Comparison of ENCODE assay signal across 9 mouse cellular contexts in the genomic region with DNA sequence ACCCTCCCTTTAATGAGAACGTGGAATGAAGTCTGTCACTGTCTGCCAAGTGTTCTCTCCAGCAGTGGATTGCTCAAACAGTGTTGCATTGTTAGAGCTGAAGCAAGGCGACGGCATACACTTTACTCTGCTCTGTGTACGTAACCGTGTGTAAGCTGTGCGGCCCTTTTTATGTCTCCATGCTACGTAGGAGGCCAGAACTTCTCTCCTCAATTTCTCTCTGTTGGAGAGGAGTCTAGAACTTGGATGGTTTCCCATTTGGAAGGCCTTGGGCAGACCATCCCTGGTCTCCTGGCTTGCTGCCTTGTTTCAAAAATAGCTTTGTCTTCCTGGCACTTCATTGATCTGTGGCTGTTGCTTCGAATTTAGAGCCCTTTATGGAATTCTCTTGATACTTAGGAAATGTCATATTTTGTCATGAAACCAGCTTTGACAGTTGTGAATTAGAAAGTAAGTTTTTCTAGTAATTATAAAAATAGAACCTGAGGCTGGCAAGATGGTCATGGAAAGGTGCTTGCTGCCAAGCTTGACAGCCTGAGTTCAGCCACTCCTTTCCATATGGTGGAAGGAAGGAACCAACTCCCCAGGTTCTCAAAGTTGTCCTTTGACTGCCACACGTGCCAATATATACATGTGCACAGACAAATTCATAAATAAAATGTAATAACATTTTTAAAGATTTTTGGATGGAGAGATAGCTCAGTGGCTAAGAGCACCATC. TPM values are rescaled to one million over a fixed set of nuclear protein-coding genes. Genes with fewer than 3 reads are reported as not detected.
A peak's percentile ranks its signal among the peaks of the same experiment; 100 is the strongest.
DNase-seq lines count a peak whose midpoint lies in the region; ATAC-seq and TF ChIP-seq lines count a peak whose summit lies in the region.
"Had no signal": no experiment of that assay in that cellular context is flagged by ENCODE, and none has a peak within 500 bp of the region (broad histone marks: within the 10 kb centered on the region; RNA-seq: fewer than 3 reads in every experiment).

No protein-coding gene starts in this region.

- 65% methylated on average over 9 of the region's 9 CpGs for WGBS in heart, embryonic 12.5 days
- 30% methylated on average over 9 of the region's 9 CpGs for WGBS in stomach, postnatal 0 days

- H3K36me3 ChIP-seq in heart, embryonic 12.5 days = no peaks in the 10 kb centered on the region
- H3K36me3 ChIP-seq in stomach, postnatal 0 days (ENCODE audit: control insufficient read depth, insufficient read depth, low read length) = no peaks in the 10 kb centered on the region

- H3K27me3 ChIP-seq in heart, embryonic 12.5 days (replicated peaks) = no peaks in the 10 kb centered on the region
- H3K27me3 ChIP-seq in stomach, postnatal 0 days (ENCODE audit: control insufficient read depth, insufficient read depth, low read length) = no peaks in the 10 kb centered on the region

- H3K4me3 ChIP-seq in heart, embryonic 12.5 days = no peak overlapping the region
- no peak overlapping the region for H3K4me3 ChIP-seq in stomach, postnatal 0 days (ENCODE audit: low read depth, low read length)

- no peak for ATAC-seq in heart, embryonic 12.5 days (ENCODE audit: insufficient number of reproducible peaks, low FRiP score)
- ATAC-seq in stomach, postnatal 0 days (ENCODE audit: low FRiP score, low TSS enrichment) = 0 out of 2 replicates have a peak, but pooled peaks have one; percentile 54
- ATAC-seq in erythroblast, adult 5-6 weeks (replicated peaks; ENCODE audit: low FRiP score, poor library complexity, severe bottlenecking) = no peak
- ATAC-seq: midbrain, embryonic 16.5 days had no signal

- TF ChIP-seq CTCF in stomach, postnatal 0 days (IDR thresholded peaks at IDR 0.05; ENCODE audit: low read depth) = no peak

- peak; percentile 68 for DNase-seq in heart, adult 8-10 months (ENCODE audit: low spot score)
- DNase-seq in ovary, postnatal 14 days (ENCODE audit: low spot score) = peak; percentile 11
- no peak for DNase-seq in ovary, postnatal 36 days (ENCODE audit: low spot score)
- peak; percentile 78 to 82 for DNase-seq in cerebellum, postnatal 25 days
- no peak for DNase-seq in stomach, postnatal 0 days (ENCODE audit: low spot score)
- DNase-seq in testis, postnatal 10 days (ENCODE audit: low spot score) = no peak

- TF ChIP-seq EP300 in stomach, postnatal 0 days (optimal IDR thresholded peaks at IDR 0.05) = no peak

- no peak overlapping the region for H3K9ac ChIP-seq in heart, embryonic 12.5 days
- no peak overlapping the region for H3K9ac ChIP-seq in stomach, postnatal 0 days (ENCODE audit: low read length)

- H3K4me2 ChIP-seq in heart, embryonic 12.5 days = no peak overlapping the region
- H3K4me2 ChIP-seq in stomach, postnatal 0 days (replicated peaks; ENCODE audit: low read depth) = no peak overlapping the region

- peaks cover 38% of the 10 kb centered on the region for H3K4me1 ChIP-seq in heart, embryonic 12.5 days (replicated peaks)
- H3K4me1 ChIP-seq in stomach, postnatal 0 days (replicated peaks; ENCODE audit: control insufficient read depth, insufficient read depth) = no peaks in the 10 kb centered on the region

- no peaks in the 10 kb centered on the region for H3K9me3 ChIP-seq in heart, embryonic 12.5 days (replicated peaks)
- H3K9me3 ChIP-seq in stomach, postnatal 0 days (ENCODE audit: control insufficient read depth, low read length) = no peaks in the 10 kb centered on the region

- H3K27ac ChIP-seq in heart, embryonic 12.5 days (ENCODE audit: poor library complexity, severe bottlenecking) = no peak overlapping the region
- H3K27ac ChIP-seq in stomach, postnatal 0 days (replicated peaks) = no peak overlapping the region

RNA-seq across cellular contexts. Expression of gene Inpp4a, which starts 47.9 kb away (rescaled TPM):
- total RNA-seq in heart, adult 8-10 months (2022) = 10 to 100 TPM; 19.2 to 24.3 (median 22.6) TPM
- polyA plus RNA-seq in heart, embryonic 12.5 days (2016; fragmentation: Nextera tagmentation; extraction: Ambion mirVana) = 14.9 and 15.4 TPM in 2 replicates
- polyA plus RNA-seq in stomach, postnatal 0 days (2015; fragmentation: Nextera tagmentation; extraction: Ambion mirVana) = 10.6 and 12.0 TPM in 2 replicates
- total RNA-seq in erythroblast, adult 5-6 weeks (2015; ENCODE audit: low replicate concordance) = 5.0 and 6.9 TPM in 2 replicates
- total RNA-seq in erythroblast, adult 5-6 weeks (2017; ENCODE audit: low replicate concordance) = 4.3 and 5.6 TPM in 2 replicates

Comparison
In these comparisons a context has a peak if more than half of its experiments do, and no peak if none do; other contexts are left out.
1. DNase-seq: peak in heart, adult 8-10 months (single experiment), ovary, postnatal 14 days (single experiment) and cerebellum, postnatal 25 days (2 of 2); none in ovary, postnatal 36 days (single experiment), stomach, postnatal 0 days (single experiment) and testis, postnatal 10 days (single experiment).